Mouse (Mus musculus) stomach, postnatal 0 days (tissue): ENCODE results near the gene Ccdc8.

Experiments used
- CTCF ChIP-seq: IDR thresholded peaks from 2 replicates; pipeline ENCODE4 v1.5.1; 2016; ENCODE audit warnings: antibody characterized with exemption, low read depth, mild to moderate bottlenecking, moderate library complexity
- EP300 ChIP-seq: optimal IDR thresholded peaks from 2 replicates; pipeline ENCODE3; 2016; ENCODE audit warnings: antibody characterized with exemption

DNA sequence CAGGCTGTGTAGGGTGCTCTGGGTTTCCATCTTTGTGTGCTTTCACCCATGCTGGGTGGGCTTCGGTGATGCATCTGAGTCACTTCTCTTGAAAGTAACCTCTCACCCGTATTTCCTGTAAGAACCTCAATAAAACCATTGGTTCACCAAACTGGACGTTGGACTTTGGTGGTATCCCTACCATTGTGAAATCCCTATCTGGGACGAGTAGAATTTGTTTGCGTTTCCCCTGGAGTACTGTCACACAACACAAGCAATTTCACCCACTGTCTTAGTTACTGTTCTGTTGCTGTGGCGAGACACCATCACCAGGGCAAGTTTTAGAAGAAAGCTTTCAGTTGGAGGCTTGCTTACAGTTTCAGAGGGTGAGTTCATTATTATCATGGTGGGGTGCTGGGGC lies 24.1 kb upstream of the Ccdc8 start:
- TF ChIP-seq CTCF (no peak), EP300 (no peak)
